Mouse (Mus musculus): Measurements from ENCODE around the gene Chfr. TPM values are rescaled to one million over a fixed set of nuclear protein-coding genes. Genes with fewer than 3 reads are reported as not detected.

Gene Chfr
- total and polyA plus RNA-seq, 2 experiments from 2014 or later = 19.7 to 56.0 TPM

DNA sequence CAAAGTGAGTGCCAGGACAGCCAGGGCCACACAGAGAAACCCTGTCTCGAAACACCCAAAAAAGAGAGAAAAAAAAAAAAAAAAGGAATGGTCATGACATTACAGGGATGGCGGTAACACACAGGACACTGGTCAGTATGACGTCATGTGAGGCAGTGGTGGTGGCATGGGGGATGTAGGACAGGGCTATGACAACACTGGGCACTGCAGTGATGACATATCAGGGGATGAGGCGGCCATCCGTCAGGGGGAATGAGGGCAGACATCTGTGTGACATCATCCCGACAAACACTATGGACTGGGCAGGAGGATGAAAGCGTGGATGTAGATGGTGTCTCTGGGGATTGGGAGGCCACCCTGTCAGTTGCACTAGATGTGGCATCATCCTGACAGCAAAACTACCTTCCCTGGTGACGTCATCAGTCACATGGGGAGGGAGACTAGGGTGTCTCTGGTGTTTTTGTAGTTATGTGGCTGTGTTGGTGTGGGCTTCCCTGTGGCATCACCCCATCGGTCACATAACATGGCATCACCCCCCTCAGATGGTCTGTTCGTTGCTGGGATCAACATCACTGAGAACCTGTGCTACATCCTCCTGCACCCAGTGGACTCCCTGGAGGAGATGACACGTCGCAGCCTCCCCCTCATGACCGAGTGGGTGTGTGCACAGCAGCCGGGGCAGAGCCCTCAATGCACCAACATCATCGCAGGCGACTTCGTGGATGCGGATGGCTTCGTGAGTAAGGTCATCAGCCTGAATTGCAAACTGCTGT, 32.6 kb upstream of the Chfr start:
- no peaks in the 10 kb centered on the region for H3K9me3 ChIP-seq (replicated peaks; ENCODE audit: control insufficient read depth, low read length)
- no peak overlapping the region for H3K9ac ChIP-seq (replicated peaks; ENCODE audit: low read depth, low read length)
- WGBS = 90% methylated on average over 19 of the region's 19 CpGs
- no peak for DNase-seq (ENCODE audit: low spot score)
- H3K4me3 ChIP-seq (ENCODE audit: low read depth, low read length) = no peak overlapping the region
- no peak for ATAC-seq (ENCODE audit: insufficient read depth, low read depth)
- TF ChIP-seq EP300 (IDR thresholded peaks at IDR 0.05; ENCODE audit: low read depth) (no peak), CTCF (IDR thresholded peaks at IDR 0.05; ENCODE audit: low read depth) (no peak)
- peaks cover 38% of the 10 kb centered on the region for H3K36me3 ChIP-seq (replicated peaks; ENCODE audit: control insufficient read depth, insufficient read depth, low read length)
- no peak overlapping the region for H3K4me2 ChIP-seq (ENCODE audit: low read depth, low read length)
- no peak overlapping the region for H3K27ac ChIP-seq (ENCODE audit: low read depth)
- H3K4me1 ChIP-seq (ENCODE audit: control insufficient read depth, insufficient read depth) = peaks cover 29% of the 10 kb centered on the region
- H3K27me3 ChIP-seq (ENCODE audit: control insufficient read depth, insufficient read depth, low read length) = 0 out of 2 replicates have a peak, but pooled peaks cover 7% of the 10 kb centered on the region

GRCm38 (mm10) chr5:110103901-110104615, 31.6 kb upstream of the Chfr start:
- 93% methylated on average over 27 of the region's 27 CpGs for WGBS

DNA sequence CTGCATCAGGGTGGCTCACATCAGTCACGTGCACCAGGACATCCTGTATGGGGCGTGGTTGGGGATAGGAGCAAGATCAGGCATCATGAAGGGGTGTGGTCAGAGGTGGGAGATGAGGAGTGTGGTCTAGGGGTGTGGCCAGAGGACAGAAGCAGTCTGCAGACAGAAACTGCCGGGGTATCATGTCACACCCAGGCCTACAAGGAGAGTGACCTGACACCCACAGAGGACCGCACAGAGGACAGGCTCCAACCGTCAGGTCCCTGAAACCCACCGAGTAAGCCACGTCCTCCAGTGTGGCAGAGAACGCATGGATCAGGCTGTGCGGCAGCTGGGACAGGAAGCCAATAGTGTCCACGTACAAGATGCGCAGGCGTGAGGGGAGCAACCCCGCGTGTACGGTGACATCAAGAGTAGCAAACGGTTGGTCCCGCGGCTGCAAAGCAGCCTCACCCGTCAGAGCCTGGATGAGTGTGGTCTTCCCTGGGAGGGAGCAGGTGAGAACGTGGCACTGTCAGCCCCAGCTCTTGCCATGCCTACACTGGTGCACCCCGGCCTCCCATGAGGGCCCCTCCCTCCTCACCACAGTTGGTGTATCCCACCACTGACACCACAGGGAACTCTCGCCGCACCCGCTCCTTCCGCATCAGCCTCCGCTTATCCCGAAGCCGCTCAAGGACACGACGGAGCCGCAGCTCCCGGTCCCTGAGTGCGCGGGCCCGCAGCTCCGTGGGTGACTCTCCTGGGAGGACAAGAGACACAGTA, 30.8 kb upstream of the Chfr start:
- no peak for TF ChIP-seq CTCF (IDR thresholded peaks at IDR 0.05; ENCODE audit: low read depth)

More at GRCm38 (mm10) chr5:110103901-110104615, 31.6 kb upstream of the Chfr start:
- TF ChIP-seq EP300 (IDR thresholded peaks at IDR 0.05; ENCODE audit: low read depth) (no peak), CTCF (IDR thresholded peaks at IDR 0.05; ENCODE audit: low read depth) (no peak)
- H3K4me1 ChIP-seq (ENCODE audit: control insufficient read depth, insufficient read depth) = peaks cover 29% of the 10 kb centered on the region
- no peak for ATAC-seq (ENCODE audit: insufficient read depth, low read depth)
- no peak overlapping the region for H3K4me2 ChIP-seq (ENCODE audit: low read depth, low read length)
- H3K27ac ChIP-seq (ENCODE audit: low read depth) = no peak overlapping the region
- no peak overlapping the region for H3K4me3 ChIP-seq (ENCODE audit: low read depth, low read length)
- no peak overlapping the region for H3K9ac ChIP-seq (replicated peaks; ENCODE audit: low read depth, low read length)
- no peaks in the 10 kb centered on the region for H3K9me3 ChIP-seq (replicated peaks; ENCODE audit: control insufficient read depth, low read length)
- DNase-seq (ENCODE audit: low spot score) = no peak
- H3K36me3 ChIP-seq (replicated peaks; ENCODE audit: control insufficient read depth, insufficient read depth, low read length) = peaks cover 38% of the 10 kb centered on the region
- H3K27me3 ChIP-seq (ENCODE audit: control insufficient read depth, insufficient read depth, low read length) = 0 out of 2 replicates have a peak, but pooled peaks cover 7% of the 10 kb centered on the region

DNA sequence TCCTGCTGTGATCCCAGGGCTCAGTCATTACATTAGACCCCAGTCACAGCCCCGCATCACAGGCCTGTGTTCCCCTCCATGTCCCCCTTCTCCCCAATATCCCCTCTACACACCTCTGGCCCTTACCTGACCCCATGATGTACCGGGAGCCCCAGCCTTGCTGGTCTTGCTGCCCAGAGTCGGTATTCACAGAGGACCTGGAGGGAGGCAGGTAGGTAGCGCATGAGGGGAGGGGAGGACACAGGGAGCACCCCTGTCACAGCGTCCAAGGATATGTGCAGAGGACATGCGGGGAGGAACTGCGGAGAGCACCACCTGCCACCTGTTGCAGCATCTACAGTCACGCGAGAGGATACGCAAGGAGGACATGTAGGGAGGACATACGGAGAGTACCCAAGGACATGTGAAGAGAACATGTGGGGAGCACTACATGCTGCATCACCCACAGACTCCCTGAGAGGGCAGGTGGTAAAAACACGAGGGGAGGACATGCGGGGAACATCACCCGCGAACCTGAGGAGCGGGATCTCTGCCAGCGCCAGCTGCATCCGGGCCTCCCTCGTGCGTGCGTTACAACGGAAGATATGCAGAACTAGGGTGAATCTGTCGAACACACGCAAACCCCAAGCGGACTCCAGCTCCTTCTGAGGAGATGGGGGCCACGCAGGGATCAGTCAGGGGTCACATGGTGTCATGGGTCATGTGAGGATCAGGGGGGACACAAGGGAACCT, 29.3 kb upstream of the Chfr start:
- Histone ChIP-seq H3K27ac (ENCODE audit: low read depth) (no peak overlapping the region), H3K9me3 (replicated peaks; ENCODE audit: control insufficient read depth, low read length) (no peaks in the 10 kb centered on the region), H3K4me2 (ENCODE audit: low read depth, low read length) (peak overlapping the region; percentile 83), H3K27me3 (ENCODE audit: control insufficient read depth, insufficient read depth, low read length) (0 out of 2 replicates have a peak, but pooled peaks cover 4% of the 10 kb centered on the region), H3K4me3 (ENCODE audit: low read depth, low read length) (peak overlapping the region; percentile 90; the same call in 1 of the 2 replicates), H3K36me3 (replicated peaks; ENCODE audit: control insufficient read depth, insufficient read depth, low read length) (peaks cover 38% of the 10 kb centered on the region), H3K9ac (replicated peaks; ENCODE audit: low read depth, low read length) (no peak overlapping the region), H3K4me1 (ENCODE audit: control insufficient read depth, insufficient read depth) (peaks cover 22% of the 10 kb centered on the region)
- DNase-seq (ENCODE audit: low spot score) (no peak), ATAC-seq (ENCODE audit: insufficient read depth, low read depth) (no peak)
- TF ChIP-seq CTCF (IDR thresholded peaks at IDR 0.05; ENCODE audit: low read depth) (no peak), EP300 (IDR thresholded peaks at IDR 0.05; ENCODE audit: low read depth) (no peak)
- WGBS = 95% methylated on average over 26 of the region's 26 CpGs

More for the DNA sequence above, 30.8 kb upstream of the Chfr start:
- H3K4me2 ChIP-seq (ENCODE audit: low read depth, low read length) = no peak overlapping the region
- ATAC-seq (ENCODE audit: insufficient read depth, low read depth) = no peak
- H3K27ac ChIP-seq (ENCODE audit: low read depth) = no peak overlapping the region
- no peak overlapping the region for H3K9ac ChIP-seq (replicated peaks; ENCODE audit: low read depth, low read length)
- peaks cover 38% of the 10 kb centered on the region for H3K36me3 ChIP-seq (replicated peaks; ENCODE audit: control insufficient read depth, insufficient read depth, low read length)
- H3K9me3 ChIP-seq (replicated peaks; ENCODE audit: control insufficient read depth, low read length) = no peaks in the 10 kb centered on the region
- DNase-seq (ENCODE audit: low spot score) = no peak
- H3K4me3 ChIP-seq (ENCODE audit: low read depth, low read length) = no peak overlapping the region
- WGBS = 92% methylated on average over 36 of the region's 36 CpGs
- H3K4me1 ChIP-seq (ENCODE audit: control insufficient read depth, insufficient read depth) = peaks cover 29% of the 10 kb centered on the region
- 0 out of 2 replicates have a peak, but pooled peaks cover 7% of the 10 kb centered on the region for H3K27me3 ChIP-seq (ENCODE audit: control insufficient read depth, insufficient read depth, low read length)
